Mouse (Mus musculus) lung, adult 2 months (tissue): Measurements from ENCODE around the gene Eif3a. TPM values are rescaled to one million over a fixed set of nuclear protein-coding genes. Genes with fewer than 3 reads are reported as not detected.

ENCODE experiments used
- DNase-seq: peaks from one replicate; pipeline ENCODE4 v3.0.0; 2022
- H3K4me1 ChIP-seq: fragments of 200-500 bp; 2 replicates; pipeline ENCODE4 v1.6.1; 2011; ENCODE audit warnings: low read length; ENCODE audit not compliant: control insufficient read depth, insufficient read depth
- H3K4me3 ChIP-seq: fragments of 200-500 bp; replicated peaks from 2 replicates; pipeline ENCODE3; 2011; ENCODE audit warnings: low read depth, mild to moderate bottlenecking, control low read depth, low read length; ENCODE audit errors: extremely low read depth
- CTCF ChIP-seq: fragments of 200-500 bp; IDR thresholded peaks from 2 replicates; pipeline ENCODE4 v1.5.1; 2011; ENCODE audit warnings: mild to moderate bottlenecking, low read length, control low read depth; ENCODE audit not compliant: insufficient read depth
- POLR2A ChIP-seq: fragments of 200-500 bp; IDR thresholded peaks from 2 replicates; pipeline ENCODE4 v1.6.1; 2011; ENCODE audit warnings: low read depth, mild to moderate bottlenecking, control low read depth, low read length, borderline replicate concordance; ENCODE audit errors: extremely low read depth
- WGBS: fragments of 180-500 bp; shearing (Covaris S2); methylation state at CpG from one replicate; pipeline ENCODE4 v1.1.7; 2018; 5-methylcytosine and 5-hydroxymethylcytosine counted together
- polyA plus RNA-seq: library from polyadenylated mRNA; depleted of rRNA; stranded (reverse); fragments of >200 nt; gene quantifications from 2 replicates; pipeline ENCODE4 v1.2.3, GENCODE M21; 2012; rRNA removed

Gene Eif3a
- polyA plus RNA-seq, result 20.9 and 34.9 TPM in 2 replicates

DNA sequence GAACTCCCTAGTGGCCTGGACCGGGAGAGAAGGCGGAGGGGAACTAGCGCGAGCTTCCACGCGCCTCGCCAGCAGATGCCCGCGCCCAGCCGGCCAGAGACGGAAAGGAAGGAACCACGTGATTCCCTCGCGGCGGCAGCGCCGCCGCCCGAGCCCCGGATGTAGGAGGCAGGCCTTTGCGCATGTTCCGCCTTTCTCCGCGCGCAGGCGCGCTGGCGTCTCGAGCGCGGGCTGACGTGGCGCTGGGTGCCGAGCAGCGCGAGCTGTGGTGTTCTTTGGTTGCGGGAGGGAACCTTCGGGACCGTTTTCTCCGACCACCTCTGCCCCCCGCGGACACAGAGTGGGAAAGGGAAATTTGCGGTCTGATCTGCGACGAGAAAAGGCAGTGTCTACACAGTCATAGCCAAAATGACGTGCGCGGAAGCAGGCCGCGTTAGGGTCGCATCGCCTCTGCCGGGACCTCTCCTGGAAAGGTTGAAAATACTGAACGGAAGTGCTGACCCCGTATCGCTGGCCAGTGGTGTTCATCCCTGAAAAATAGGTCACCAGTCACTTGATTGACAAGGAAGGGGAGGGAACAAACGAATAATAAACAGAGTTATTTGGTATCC is at the start of gene Eif3a:
Eif3a (minus strand) TSS at position 108 of the 611 bp plus-strand sequence.
- WGBS, result under 1% methylated on average over 57 of the region's 57 CpGs
- peak; percentile 92 for DNase-seq
- Histone ChIP-seq H3K4me1 (peaks cover 11% of the 10 kb centered on the region), H3K4me3 (peak within 1 kb of the TSS; percentile 99)
- TF ChIP-seq CTCF, result no peak
- TF ChIP-seq POLR2A, result peak; percentile 95

DNA sequence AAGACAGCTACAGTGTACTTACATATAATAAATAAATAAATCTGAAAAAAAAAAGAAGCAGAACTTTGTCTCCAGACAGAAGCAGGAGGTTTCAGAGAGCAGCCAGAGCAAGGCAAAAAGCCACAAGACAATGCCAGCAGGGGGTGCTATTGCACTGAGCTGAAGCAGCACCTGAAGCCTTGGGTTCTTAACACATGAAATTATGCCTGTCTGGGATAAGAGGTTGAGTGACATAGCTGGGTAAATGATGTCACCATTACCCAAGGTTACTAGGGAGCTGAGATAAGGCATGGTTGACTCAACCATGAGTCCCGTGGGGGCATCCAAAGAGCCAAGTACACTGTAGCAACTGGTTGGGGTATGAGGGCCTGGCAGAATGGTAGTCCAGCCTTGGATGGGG is 47.3 kb upstream of the Eif3a start:
- DNase-seq, result peak; percentile 68
- TF ChIP-seq CTCF (peak; percentile 88), POLR2A (no peak)
- WGBS, result 33% methylated on average over 1 of the region's 1 CpGs
- H3K4me3 ChIP-seq, result no peak overlapping the region
- H3K4me1 ChIP-seq, result no peaks in the 10 kb centered on the region

DNA sequence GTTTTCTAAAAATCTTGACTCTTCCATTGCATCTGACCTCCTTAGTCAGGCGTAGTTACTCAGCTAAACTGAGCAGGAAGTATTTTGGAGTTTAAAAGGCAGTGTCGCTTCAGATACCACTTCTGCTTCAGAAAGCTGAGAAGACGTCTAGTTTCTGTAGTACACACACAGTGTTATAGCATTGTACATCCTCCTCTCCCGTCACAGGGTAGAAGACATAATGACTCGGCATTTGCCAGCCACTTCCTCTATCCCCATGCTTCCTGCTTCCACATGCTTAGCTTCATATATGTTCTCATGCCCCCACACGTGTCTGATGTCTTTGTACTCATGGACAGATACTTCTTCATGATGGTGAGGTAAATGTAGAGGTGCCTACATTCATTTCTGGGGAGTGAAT is 28.2 kb upstream of the Eif3a start:
- WGBS, result 86% methylated on average over 6 of the region's 6 CpGs
- TF ChIP-seq POLR2A (no peak), CTCF (no peak)
- DNase-seq, result no peak
- H3K4me3 ChIP-seq, result no peak overlapping the region
- H3K4me1 ChIP-seq, result no peaks in the 10 kb centered on the region

DNA sequence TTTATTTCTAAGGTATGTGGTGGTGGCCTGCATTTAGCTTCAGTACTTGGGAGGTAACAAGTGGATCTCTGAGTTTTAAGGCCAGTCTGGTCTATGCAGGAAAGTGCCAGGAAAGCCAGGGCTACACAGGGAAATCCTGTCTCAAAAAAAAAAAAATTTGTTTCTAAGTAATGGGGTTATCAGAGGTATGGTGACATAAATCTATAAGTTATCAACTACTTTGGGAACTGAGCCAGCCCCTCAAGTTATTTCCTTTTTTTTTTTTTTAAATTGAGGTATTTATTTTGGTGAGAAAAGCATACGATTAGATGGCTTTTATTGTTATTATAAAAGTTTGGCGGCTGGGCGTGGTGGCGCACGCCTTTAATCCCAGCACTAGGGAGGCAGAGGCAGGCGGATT is 22.7 kb upstream of the Eif3a start:
- peaks cover 2% of the 10 kb centered on the region; the same call in 1 of the 2 replicates for H3K4me1 ChIP-seq
- WGBS, result 93% methylated on average over 6 of the region's 6 CpGs
- TF ChIP-seq POLR2A (no peak), CTCF (no peak)
- H3K4me3 ChIP-seq, result no peak overlapping the region
- no peak for DNase-seq

DNA sequence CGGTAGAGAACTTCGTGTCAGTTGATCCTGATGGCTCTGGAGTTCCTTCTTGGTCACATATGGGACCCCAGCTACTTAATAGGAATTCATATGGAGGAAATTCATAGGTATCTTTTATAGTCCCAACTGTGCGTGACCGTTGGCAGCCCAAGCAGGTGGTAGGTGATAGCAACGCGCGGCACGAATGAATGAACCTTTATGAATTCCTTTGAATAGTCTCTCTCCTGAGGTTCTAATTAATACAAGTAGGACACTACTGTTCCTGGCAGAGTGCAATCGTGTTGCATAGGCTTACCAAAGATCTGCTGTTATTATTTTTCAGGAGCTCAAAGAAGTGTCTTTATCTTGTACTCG is 21.6 kb upstream of the Eif3a start:
- TF ChIP-seq POLR2A (no peak), CTCF (no peak)
- Histone ChIP-seq H3K4me3 (peak overlapping the region; percentile 96), H3K4me1 (peaks cover 2% of the 10 kb centered on the region; the same call in 1 of the 2 replicates)
- no peak for DNase-seq
- WGBS, result 15% methylated on average over 10 of the region's 10 CpGs

DNA sequence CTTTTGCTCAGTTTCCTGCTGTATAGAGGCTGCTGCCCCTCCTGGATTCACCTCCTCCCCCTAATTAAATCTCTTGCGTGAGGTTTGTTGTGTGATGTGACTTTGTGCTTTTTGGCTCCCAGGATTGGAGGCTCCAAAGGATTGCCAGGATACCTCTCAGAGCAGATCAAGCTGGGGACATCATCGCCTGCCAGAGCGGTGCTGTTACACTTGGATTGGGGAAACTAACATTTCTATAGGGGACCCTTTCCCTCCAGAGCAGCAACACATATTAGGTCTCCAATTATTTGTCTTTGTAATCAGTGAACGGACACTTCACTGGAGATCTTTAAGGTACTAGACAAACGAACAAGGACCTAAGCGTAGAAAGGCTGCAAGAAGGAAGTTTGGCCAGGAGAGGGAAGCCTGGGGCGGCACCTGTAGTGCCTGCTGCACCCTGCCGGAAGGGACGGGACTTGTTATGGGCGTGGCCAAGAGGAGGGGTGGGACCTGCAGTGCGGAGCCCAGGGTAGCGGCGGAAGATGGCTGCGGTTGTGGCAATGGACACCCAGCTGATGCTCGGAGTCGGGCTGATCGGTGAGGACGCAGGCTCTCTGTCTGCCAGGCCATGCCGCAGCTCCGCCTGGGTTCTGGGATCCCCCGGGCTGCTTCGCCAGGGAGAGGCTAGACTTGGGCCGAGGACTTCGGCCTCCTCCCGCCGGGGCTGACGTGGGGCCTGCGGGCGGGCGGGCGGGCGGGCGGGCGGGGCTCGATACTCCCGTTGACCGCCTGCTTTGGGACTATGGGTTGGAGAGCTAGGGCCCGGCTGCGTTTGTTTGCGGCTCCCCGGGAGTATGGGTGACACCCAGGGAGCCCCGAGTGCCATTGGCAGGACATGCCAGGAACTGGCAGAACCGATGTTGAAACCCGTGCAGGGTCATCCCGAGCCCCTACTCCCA is 20.9 kb upstream of the Eif3a start, which contains the start of gene Fam45a:
Fam45a (plus strand) TSS at position 488 of the 938 bp plus-strand sequence.
- DNase-seq, result peak; percentile 90
- 3% methylated on average over 44 of the region's 45 CpGs for WGBS
- TF ChIP-seq POLR2A (peak; percentile 95; the same call in 1 of the 2 replicates), CTCF (peak; percentile 62)
- Histone ChIP-seq H3K4me3 (peak within 1 kb of the TSS; percentile 96), H3K4me1 (peaks cover 2% of the 10 kb centered on the region; the same call in 1 of the 2 replicates)

DNA sequence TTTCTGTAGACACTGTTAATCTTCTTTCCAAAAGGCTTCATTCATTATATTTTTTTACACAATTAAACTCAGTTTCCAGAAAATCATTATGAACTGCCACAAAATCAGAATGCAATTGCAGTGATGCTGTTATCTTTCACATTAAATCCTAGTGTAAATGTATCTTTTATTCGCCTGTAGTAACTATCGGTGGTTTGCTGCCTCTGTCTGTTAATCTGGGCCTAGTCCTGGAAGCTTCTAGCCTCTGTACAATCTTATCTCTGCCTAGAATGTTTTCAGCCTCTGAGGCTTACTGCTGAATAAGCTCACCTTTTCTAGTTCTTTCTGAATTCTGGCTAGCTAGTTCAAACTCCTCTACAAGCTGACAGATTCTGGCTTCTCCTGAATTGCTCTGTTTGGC is 19.5 kb upstream of the Eif3a start:
- Histone ChIP-seq H3K4me1 (peaks cover 2% of the 10 kb centered on the region; the same call in 1 of the 2 replicates), H3K4me3 (no peak overlapping the region)
- TF ChIP-seq POLR2A, result no peak
- TF ChIP-seq CTCF, result no peak
- no peak for DNase-seq
- 93% methylated on average over 2 of the region's 2 CpGs for WGBS

DNA sequence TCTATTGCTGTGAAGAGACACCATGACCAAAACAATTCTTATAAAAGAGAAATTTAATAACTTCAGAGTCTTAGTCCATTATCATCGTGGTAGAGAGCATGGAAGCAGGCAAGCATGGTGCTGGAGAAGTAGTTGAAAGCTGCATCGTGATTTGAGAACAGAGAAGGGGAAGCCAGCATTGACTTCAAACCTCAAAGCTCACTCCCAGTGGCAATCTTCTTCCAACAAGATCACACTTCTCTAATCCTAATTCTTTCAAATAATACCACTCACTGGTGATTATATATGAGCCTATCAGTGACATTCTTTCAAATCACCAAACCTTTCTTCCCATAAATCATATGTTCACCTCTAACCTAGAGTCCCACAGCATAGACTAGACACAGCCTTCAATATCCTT is 14.4 kb upstream of the Eif3a start:
- no peak for DNase-seq
- Histone ChIP-seq H3K4me1 (no peaks in the 10 kb centered on the region), H3K4me3 (no peak overlapping the region)
- 46% methylated on average over 2 of the region's 2 CpGs for WGBS
- TF ChIP-seq POLR2A (no peak), CTCF (no peak)

DNA sequence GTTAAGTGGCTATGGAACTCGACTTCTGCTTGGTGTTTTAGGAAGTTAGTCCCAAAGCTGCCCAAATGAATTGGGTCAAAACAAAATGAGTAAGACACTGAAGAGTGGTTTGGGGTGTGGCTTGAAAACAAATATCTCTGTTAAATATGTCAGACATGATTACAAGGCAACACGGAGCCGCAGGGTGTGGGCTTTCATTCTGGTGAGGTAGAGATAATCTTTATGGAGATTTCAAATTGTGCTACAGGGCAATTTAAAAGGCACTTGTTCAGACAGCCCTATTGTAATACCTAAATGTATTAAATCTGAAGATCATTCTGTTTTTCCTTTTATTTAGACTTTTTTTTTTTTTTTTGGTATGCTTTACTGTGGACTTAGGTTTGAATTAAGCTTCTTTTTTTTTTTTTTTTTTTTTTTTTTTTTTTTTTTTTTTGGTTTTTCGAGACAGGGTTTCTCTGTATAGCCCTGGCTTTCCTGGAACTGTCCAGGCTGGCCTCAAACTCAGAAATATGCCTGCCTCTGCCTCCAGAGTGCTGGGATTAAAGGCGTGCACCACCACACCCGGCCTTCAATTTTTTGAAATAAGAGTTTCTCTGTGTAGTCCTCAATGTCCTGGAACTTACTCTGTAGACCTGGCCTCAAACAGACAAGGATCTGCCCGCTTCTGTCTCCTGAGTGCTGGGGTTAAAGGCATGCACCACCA is 9.6 kb upstream of the Eif3a start:
- no peak overlapping the region for H3K4me3 ChIP-seq

More for the DNA sequence above, 9.6 kb upstream of the Eif3a start:
- no peaks in the 10 kb centered on the region for H3K4me1 ChIP-seq
- WGBS, result 66% methylated on average over 7 of the region's 7 CpGs
- TF ChIP-seq POLR2A, result no peak
- TF ChIP-seq CTCF, result no peak
- no peak for DNase-seq
